Mouse (Mus musculus) R1 (cell line): ENCODE measurements at regions not wholly inside any gene's neighbourhood (a gene's known extent, or its start where the extent isn't known, plus 50 kb on each side); places are given as distances from the start of the nearest gene placed in this dataset.

Experiments used
- DNase-seq: peaks from one replicate; pipeline ENCODE4 v3.0.0-alpha.2; 2018; ENCODE audit warnings: low read depth, low spot score

DNA sequence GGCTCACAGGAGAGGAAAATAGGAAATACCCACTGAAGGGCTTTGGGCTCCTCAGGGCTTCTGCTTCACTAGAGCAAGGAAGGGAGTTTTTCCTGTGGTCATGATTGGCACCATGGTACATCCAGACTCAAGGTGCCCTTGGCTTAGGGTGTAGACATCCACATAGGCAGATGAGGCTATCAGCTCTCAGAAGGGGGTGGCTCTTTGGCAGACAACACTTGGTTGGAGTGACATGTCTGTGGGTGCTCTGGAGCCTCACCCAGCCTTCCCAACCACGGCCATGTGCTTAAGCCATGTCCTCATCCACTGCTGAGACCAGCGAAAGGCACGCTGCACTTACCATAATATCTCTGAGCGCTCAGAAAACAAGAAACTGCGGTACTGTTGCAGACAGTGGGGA, 77.8 kb upstream of the 1700025G04Rik start:
- no peak for DNase-seq

- DNase-seq = no peak
These were observed 75.6 kb upstream of the 1700025G04Rik start for GRCm38 (mm10) chr1:152165490-152165905.

- DNase-seq = no peak
These were observed 75.0 kb upstream of the 1700025G04Rik start for GRCm38 (mm10) chr1:152164843-152165489.

DNA sequence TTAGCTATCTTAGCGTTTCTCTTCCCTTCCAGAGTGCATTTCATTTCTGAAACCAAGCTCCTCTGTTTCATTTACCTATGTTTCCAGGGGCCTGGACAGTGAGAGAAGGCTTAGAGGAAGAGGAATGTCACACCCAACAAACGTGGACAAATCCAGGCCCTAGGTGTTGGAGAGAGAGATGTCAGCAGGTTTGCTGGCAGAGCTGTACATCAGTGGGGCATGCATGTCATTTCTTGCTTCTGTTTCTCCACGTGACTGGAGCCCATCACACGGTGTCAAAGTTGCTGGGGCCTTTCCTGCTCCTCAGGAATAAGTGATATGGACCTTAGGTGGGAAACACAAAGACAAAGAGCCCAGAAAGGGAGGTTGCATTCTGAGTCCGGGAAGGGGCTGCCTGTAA, 74.3 kb upstream of the 1700025G04Rik start:
- no peak for DNase-seq

DNA sequence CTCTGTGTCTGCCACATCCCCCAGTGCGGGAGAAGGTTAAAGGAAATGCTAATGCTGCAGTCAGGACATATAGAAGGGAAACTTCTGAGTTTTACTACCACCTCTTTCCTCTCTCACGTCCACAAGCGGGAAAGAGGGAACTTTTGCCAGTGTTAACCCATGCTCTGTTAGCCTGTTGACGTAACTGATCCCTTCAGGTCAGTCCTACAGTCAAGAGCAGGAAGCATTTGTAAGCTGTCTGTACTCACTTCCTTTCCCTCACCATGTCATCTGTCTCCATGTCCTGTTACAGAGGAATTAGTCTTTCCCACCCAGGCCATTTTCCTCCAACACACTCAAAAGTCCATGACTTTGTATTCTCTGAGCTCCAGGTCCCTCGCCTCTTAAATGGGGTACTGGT, 62.5 kb upstream of the 1700025G04Rik start:
- DNase-seq = no peak

DNA sequence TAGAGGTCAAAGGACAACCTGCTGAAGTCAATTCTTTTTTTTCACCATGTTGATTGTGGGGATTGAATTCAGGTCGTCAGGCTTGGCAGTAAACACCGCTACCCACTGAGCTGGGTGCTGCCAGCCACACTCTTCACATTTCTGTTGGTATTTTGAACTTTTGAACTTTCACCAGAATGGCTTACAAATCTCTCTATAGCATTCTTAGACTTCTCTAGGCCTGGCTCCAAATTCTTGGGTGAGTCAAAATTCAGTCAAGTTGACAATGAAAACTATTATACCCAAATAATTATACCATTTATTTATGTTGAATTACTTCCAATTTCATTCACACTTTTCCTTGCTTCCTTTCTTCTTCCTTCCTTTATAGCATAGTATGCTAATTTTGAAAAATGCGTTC, 58.8 kb upstream of the 1700025G04Rik start:
- DNase-seq = no peak

DNA sequence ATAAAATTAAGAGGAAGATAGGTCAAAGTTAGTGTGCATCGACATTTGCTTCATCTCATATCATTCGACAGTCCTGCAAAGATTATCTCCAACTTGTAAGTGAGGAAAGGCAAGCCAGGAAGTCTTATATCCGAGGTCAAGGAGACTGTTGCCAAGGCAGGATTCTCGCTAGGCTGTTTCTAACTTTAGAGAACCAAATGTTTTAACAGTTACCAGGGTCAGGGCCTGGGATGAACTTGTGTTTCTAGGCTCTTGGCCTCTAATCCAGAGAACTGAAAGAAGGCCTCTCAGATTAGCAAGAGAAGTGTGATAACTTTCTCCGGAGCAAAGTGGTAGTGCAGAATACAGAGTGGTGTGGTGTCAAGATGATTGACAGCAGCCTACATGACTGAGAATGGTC, 50.2 kb upstream of the 1700025G04Rik start:
- no peak for DNase-seq
